Mouse (Mus musculus) spleen, adult 2 months (tissue): ENCODE measurements around the gene Exoc6b. TPM values are rescaled to one million over a fixed set of nuclear protein-coding genes. Genes with fewer than 3 reads are reported as not detected.

Experiments used
- DNase-seq, 2 experiments: peaks; one replicate each; pipeline versions ENCODE4 v3.0.0 to v3.0.0-alpha.2; 2012 to 2021; ENCODE audit warnings: low spot score in 2 of 2, low read depth in 1 of 2
- H3K27ac ChIP-seq: fragments of 200-500 bp; 2 replicates; pipeline ENCODE4 v1.5.1; 2012; ENCODE audit warnings: low read length, inconsistent platforms; ENCODE audit not compliant: insufficient read depth
- H3K27me3 ChIP-seq: fragments of 200-500 bp; 2 replicates; pipeline ENCODE4 v1.6.1; 2012; ENCODE audit warnings: mild to moderate bottlenecking, moderate library complexity, low read length, inconsistent platforms; ENCODE audit not compliant: control insufficient read depth, insufficient read depth
- H3K36me3 ChIP-seq: fragments of 200-500 bp; 2 replicates; pipeline ENCODE4 v1.6.1; 2012; ENCODE audit warnings: mild to moderate bottlenecking, low read length, inconsistent platforms; ENCODE audit not compliant: control insufficient read depth, insufficient read depth
- H3K4me1 ChIP-seq: fragments of 200-500 bp; 2 replicates; pipeline ENCODE4 v1.6.1; 2011; ENCODE audit warnings: inconsistent platforms; ENCODE audit not compliant: control insufficient read depth, insufficient read depth, insufficient read length
- H3K4me3 ChIP-seq: fragments of 200-500 bp; 2 replicates; pipeline ENCODE4 v1.5.1; 2011; ENCODE audit warnings: mild to moderate bottlenecking, inconsistent platforms; ENCODE audit not compliant: insufficient read depth, insufficient read length; ENCODE audit errors: extremely low read depth
- CTCF ChIP-seq: fragments of 200-500 bp; IDR thresholded peaks from 2 replicates; pipeline ENCODE4 v1.5.1; 2011; ENCODE audit warnings: mild to moderate bottlenecking, inconsistent platforms; ENCODE audit not compliant: insufficient read depth, insufficient read length, insufficient replicate concordance; ENCODE audit errors: extremely low read depth
- POLR2A ChIP-seq: fragments of 200-500 bp; IDR thresholded peaks from 2 replicates; pipeline ENCODE4 v1.6.1; 2011; ENCODE audit warnings: low read depth, low read length, inconsistent platforms
- WGBS: fragments of 180-500 bp; shearing (Covaris S2); methylation state at CpG from one replicate; pipeline ENCODE4 v1.1.7; 2018; 5-methylcytosine and 5-hydroxymethylcytosine counted together
- polyA plus RNA-seq: library from polyadenylated mRNA; depleted of rRNA; stranded (reverse); fragments of >200 nt; gene quantifications from 2 replicates; pipeline ENCODE4 v1.2.3, GENCODE M21; 2012

Exoc6b gene
- polyA plus RNA-seq, 1 experiment, result 3.1 TPM

DNA sequence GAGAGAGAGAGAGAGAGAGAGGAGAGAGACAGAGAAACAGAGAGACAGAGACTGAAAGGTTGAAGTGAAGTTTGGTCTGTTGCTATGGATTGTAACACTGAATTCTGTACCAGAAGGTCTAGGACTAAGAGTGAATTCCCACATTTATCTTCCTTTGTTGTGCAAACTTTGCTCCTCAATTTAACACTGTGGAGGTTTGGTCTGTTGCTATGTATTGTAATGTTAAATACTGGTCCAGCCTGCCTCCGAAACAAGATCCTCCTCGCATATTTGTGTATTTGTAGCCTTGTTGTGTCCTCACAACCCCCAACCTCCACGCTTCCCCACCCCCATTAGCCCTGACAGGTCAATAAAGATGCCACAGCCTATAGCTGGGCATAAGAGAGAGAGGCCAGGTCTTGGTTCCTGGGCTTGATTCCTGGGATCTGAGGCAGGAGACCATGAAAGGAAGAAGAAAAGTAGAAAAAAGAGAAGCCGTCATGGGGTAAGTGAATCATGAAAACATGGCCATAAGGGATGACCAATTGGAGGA, 24.6 kb downstream of the Exoc6b start:
- H3K4me1 ChIP-seq, result no peaks in the 10 kb centered on the region
- H3K27me3 ChIP-seq, result no peaks in the 10 kb centered on the region
- DNase-seq, result no peak
- 83% methylated on average over 4 of the region's 4 CpGs for WGBS
- no peak overlapping the region for H3K4me3 ChIP-seq
- no peak for TF ChIP-seq CTCF
- no peak for TF ChIP-seq POLR2A
- H3K27ac ChIP-seq, result no peak overlapping the region
- no peaks in the 10 kb centered on the region for H3K36me3 ChIP-seq

DNA sequence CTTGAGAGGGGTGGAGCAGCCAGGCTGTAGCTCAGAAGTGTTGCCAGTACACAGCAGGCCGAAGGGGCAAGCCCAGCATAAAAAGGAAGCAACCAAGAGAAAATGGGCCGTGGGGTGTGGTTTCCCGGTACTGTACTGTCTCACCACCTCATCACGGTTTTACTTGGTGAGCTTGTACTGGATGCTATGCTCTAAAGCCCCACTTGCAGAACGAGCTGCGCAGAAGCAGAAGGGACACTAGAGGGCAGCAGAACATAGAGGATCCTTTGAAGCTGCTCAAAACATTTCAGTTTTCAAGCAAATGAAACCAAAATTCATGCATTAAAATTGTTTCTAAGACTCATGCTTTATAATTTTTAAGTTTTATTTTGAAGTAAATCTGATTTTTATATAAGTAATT, 31.6 kb downstream of the Exoc6b start:
- H3K27me3 ChIP-seq, result no peaks in the 10 kb centered on the region
- no peak overlapping the region for H3K4me3 ChIP-seq
- H3K36me3 ChIP-seq, result no peaks in the 10 kb centered on the region
- TF ChIP-seq POLR2A (no peak), CTCF (peak; percentile 66; the same call in 1 of the 2 replicates)
- no peaks in the 10 kb centered on the region for H3K4me1 ChIP-seq
- peak; percentile 20 to 30 for DNase-seq
- no peak overlapping the region for H3K27ac ChIP-seq
- WGBS, result 2% methylated on average over 6 of the region's 6 CpGs

- no peak for TF ChIP-seq POLR2A
- no peak for TF ChIP-seq CTCF
- H3K4me1 ChIP-seq, result no peaks in the 10 kb centered on the region
- no peaks in the 10 kb centered on the region for H3K27me3 ChIP-seq
- no peak overlapping the region for H3K27ac ChIP-seq
- no peaks in the 10 kb centered on the region for H3K36me3 ChIP-seq
- 82% methylated on average over 1 of the region's 1 CpGs for WGBS
- DNase-seq, result no peak
- no peak overlapping the region for H3K4me3 ChIP-seq
These were observed 39.6 kb downstream of the Exoc6b start for GRCm38 (mm10) chr6:85029671-85030070.

DNA sequence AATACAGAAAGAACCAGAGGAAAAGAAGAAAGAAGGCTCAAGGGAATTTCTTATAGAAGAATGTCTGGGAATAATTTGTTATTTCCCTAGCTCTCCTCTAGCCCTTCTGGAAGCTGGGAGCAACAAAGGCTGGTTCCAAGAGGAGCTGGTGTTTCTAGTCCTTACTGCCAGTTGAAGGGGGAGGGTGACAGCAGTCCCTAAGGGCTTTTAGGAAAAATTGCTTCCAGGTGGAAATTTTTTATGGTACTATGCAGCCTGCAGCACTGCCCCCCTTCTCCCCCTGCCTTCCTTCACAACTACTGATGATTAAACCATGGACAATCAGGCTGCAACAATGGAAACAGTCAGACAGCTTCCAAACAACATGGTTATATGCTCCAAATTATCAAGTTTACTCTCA, 44.9 kb downstream of the Exoc6b start:
- DNase-seq, result no peak
- H3K27ac ChIP-seq, result no peak overlapping the region
- no peaks in the 10 kb centered on the region for H3K27me3 ChIP-seq
- TF ChIP-seq CTCF (no peak), POLR2A (no peak)
- no peaks in the 10 kb centered on the region for H3K36me3 ChIP-seq
- H3K4me1 ChIP-seq, result no peaks in the 10 kb centered on the region
- no peak overlapping the region for H3K4me3 ChIP-seq

DNA sequence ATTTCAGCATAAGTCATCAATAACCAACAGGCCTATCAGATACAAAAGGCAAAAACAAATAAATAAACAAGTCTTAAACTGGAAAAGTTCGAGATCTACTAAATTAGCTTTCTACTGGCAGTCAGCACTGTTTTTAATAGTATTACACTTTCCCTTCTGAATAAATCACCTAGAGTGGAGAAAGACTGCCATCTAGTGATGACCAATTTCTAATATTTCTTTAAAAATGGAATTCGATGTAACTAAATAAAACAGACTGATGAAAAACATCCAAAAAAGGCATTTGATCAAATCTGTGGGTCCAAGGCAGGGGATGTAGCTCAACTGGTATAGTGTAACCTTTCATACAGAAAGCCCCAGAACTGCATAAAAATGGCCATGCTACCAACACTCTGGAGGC, 52.3 kb downstream of the Exoc6b start:
- H3K4me1 ChIP-seq, result no peaks in the 10 kb centered on the region
- TF ChIP-seq POLR2A (no peak), CTCF (no peak)
- no peak overlapping the region for H3K27ac ChIP-seq
- H3K36me3 ChIP-seq, result no peaks in the 10 kb centered on the region
- DNase-seq, result no peak
- no peak overlapping the region for H3K4me3 ChIP-seq
- no peaks in the 10 kb centered on the region for H3K27me3 ChIP-seq
- WGBS, result 13% methylated on average over 2 of the region's 2 CpGs

GRCm38 (mm10) chr6:85013906-85014305, 55.4 kb downstream of the Exoc6b start:
- no peak for TF ChIP-seq CTCF
- no peaks in the 10 kb centered on the region for H3K4me1 ChIP-seq
- 95% methylated on average over 2 of the region's 2 CpGs for WGBS

DNA sequence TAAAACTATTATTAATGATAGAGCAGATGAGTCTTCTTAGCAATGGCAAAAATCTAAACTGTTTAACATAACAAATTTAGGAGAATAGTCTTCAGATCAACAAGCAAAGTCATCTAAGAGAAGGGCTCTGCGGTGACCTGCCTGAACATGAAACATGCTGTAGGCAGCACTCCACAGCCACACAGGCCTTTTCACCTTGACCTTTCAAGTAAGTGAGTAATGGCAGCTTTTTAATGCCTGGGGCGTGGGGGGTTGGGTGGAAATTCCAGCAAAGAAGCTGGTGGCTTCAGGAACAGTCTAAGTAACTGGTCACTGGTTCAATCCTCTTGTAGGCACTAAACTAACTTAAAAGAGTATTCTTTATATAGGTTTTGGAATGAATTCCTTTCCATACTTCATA, 58.9 kb downstream of the Exoc6b start:
- Histone ChIP-seq H3K27me3 (no peaks in the 10 kb centered on the region), H3K36me3 (no peaks in the 10 kb centered on the region), H3K4me1 (no peaks in the 10 kb centered on the region), H3K27ac (no peak overlapping the region), H3K4me3 (no peak overlapping the region)
- WGBS, result 91% methylated on average over 2 of the region's 2 CpGs
- TF ChIP-seq POLR2A, result no peak
- TF ChIP-seq CTCF, result no peak
- DNase-seq, result no peak

More at GRCm38 (mm10) chr6:85013906-85014305, 55.4 kb downstream of the Exoc6b start:
- no peaks in the 10 kb centered on the region for H3K27me3 ChIP-seq
- no peak overlapping the region for H3K27ac ChIP-seq
- no peak for DNase-seq
- H3K36me3 ChIP-seq, result no peaks in the 10 kb centered on the region
- H3K4me3 ChIP-seq, result no peak overlapping the region
